Mouse (Mus musculus): ENCODE results near the gene Cdk5rap3. TPM values are rescaled to one million over a fixed set of nuclear protein-coding genes. Genes with fewer than 3 reads are reported as not detected.

The Cdk5rap3 gene
- total RNA-seq (2021), result 10 to 100 TPM; 30.0 to 39.3 TPM
- long read RNA-seq, experiment 1, transcript Cdk5rap3-201 (14 exons, 2,250 nt), result major isoform, 83 of 110 reads
- long read RNA-seq, experiment 1, partial matches to known transcripts, result 13 of 110 reads
- long read RNA-seq, experiment 1, other reads (novel, unspliced or antisense), result 14 of 110 reads
- long read RNA-seq, experiment 2, transcript Cdk5rap3-201 (14 exons, 2,250 nt), result major isoform, 71 of 92 reads
- long read RNA-seq, experiment 2, partial matches to known transcripts, result 9 of 92 reads
- long read RNA-seq, experiment 2, other reads (novel, unspliced or antisense), result 12 of 92 reads

DNA sequence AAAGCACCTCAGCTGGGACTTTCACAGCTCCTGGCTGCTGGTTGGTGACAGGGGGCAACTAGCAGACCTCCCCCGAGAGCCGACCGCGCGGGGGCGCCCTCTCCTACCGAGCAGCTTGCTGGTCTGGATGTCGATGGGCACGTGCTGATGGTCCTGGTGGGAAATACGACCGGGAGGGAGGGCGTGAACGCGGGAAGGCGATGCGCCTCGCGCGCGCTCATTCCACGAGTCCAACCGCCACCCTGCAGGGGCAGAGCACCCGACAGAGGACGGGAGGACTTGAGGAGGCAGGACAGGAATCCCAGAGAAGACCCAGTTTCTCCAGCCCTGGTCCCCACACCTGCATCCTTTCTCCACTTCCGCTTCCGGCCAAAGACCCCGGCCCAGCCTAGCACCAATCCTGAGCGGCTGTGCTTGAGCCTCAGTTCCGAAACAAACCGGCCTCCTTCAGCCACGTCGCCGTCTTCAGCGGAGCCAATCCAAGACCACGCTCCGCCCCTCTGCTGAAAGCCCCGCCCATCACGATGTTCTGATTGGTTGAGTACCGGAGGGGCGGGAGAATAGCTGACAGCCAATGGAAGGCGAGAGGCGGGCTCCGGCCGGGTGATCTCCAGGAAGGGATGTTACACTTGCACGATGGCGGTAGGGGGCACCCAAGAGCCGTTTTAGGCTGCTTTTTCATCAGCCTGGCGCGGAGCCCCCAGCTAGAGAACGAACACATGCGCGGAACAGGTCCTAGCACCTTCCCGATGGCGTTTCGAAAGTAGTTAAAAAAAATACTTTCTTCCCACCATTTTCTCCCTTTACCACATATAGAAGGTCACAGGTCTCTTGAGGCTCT, at the start of gene Cdk5rap3:
TSS of gene Cdk5rap3 (minus strand) at position 453 of the 841 bp plus-strand sequence.
- peak; percentile 99 for DNase-seq

DNA sequence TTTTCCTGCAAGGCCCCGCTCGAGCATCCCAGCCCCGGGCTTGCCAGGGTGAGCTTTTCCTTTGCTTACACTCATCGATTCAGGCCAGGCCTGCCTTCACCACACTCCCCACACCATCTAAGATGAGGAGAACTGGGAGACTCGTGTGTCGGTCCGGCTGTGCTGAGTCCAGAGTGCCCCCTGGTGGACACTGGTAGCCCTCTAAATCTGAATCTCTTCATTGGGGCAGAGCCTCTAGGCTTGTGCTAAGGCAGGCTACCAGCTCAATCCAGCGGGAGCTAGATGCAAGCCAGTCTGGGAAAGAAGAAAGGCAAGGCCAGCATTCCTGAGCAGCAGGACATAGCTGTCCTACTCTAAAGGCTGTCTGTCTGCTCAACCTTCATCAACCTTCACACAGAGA, 47.3 kb upstream of the Cdk5rap3 start:
- DNase-seq, result peak; percentile 95

DNA sequence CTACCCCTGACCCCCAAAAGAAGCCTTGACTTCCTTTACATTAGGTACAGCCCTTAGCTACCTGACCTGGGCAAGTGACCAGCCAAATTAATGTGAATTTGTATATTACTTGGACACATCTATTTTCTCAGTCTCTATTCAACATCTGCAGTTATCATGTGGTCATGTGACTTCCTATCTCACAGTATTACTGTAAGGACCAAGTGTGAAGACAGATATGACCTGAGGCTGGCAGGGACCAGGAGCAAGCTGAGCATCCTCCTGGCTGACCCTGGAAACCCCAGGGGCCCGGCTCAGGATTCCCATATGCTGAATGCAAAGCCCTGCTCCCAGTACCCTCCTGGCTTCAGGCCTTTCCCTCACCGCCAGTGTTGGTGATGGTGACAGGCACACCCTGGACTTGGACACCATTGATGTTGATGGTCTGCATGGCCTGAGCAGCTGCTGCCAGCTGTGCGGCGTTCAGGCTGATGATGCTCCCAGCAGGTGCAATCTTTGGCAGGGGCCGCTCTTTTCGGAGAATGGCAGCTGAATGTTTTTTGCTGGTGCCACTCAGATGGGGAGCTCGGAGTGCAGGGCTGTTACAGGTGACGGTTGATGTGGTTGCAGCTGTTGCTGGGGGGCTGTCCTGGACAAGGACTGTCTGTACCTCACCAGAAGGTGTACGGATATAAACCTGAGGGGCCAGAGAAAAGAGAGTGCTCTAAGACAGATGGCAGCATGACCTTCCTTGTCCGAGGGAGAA, 40.9 kb upstream of the Cdk5rap3 start:
- DNase-seq, result no peak

DNA sequence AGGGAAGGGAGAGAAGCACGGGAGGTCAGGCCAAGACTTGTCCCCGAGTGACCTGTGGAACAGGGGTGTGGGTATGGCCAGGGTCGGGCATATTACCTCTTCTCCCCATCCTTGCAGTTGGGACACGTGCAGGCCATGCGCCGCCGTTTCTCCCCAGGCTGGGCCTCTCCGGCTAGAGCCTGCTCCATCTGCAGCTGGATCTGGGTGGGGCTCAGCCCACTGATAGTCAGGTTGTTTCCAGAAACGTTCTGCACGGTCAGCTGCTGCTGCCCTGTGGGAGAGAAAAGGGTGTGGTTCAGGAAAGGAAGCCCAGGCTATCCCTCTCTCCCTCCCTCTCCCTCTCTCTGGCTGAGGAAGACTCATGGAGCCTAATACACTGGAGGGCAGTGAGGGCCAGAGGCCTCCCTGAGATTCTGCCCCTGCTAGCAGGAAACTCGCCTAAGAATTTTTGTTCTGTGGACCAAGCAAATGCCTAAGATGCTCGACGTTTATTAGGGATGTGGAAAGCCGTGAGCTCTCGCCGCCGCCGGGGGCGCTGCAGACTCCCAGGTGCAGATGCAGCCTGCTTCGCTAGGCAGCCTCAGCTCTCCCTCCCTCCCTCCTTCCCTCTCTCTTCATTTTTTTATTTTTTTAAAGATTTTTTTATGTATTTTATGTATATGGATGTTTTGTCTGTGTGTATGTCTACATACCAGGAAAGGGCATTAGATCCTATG, 39.9 kb upstream of the Cdk5rap3 start:
- DNase-seq, result peak; percentile 49

DNA sequence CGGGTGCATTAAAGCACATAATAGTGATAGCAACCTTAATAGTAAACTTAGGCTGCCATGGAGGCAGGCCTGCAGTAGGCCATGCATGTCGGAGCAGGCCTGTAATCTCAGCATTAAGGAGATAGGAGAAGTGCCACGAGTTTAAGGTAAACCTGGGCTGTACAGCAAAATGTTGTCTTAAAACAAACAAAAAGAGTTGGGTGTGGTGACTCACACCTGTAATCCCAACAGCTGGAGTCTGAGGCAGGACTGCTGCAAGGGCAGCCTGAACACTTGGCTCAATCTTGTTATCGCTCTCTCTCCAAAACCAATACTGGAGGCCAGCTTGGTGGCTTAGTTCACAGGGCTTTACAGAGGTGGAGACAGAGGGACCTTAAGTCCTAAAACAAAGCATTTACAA, 38.8 kb upstream of the Cdk5rap3 start:
- no peak for DNase-seq

DNA sequence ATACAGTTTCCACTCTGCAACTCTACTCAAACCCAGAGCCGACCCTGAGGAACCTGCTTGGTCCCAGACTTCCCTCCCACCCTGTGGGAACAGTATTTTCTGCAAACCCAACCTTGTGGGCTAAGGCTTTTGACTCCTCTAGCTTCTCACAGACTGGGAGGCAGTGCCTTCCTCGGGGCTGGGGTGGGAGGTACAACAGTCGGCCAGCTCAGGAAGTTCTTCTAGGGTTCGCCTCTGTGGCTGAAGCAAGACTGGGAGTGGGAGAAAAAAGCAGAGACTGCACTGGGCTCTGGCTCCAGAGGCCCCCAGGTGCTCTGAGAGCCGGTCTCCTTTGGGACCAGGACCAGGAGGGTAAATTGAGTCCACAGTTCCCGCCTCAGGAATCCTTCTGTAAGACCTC, 36.6 kb upstream of the Cdk5rap3 start:
- DNase-seq, result no peak

DNA sequence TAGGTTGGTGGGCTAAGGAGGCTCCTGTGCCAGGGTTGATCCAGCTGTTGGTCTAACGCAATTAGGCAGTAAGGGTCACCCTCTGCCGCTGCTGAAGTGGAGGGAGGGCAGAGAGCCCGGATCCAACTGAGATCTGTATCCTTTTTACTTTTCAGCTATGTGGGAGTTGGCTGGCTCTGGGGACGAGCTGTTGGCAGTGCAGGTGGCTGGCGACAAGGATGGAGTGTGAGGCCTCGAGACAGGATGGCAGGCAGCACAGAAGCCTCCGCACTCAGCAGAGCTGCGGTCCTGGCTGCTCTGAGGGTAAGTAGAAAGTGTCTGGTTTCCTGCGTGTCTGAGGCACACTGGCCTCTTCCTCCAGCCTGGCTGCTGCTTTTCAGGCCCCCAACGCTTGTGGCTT, 36.1 kb upstream of the Cdk5rap3 start:
- DNase-seq, result no peak

DNA sequence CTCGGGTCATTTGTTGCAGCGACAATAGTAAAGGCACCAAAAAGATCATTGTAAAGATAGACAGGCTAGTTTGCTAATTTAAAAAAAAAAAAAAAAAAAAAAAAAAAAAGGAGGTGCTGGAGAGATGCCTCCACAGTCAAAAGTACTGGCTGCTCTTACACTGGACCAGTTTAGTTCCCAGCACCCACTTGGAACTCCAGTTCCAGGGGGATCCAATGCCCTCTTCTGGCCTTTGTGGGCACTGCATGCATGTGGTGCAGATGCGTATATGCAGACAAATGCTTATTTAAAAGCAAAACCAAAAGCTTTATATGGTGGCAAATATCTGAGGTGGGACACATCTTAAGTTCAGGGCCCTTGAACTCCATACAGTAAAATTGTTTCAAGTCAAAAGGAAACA, 34.5 kb upstream of the Cdk5rap3 start:
- DNase-seq, result no peak

DNA sequence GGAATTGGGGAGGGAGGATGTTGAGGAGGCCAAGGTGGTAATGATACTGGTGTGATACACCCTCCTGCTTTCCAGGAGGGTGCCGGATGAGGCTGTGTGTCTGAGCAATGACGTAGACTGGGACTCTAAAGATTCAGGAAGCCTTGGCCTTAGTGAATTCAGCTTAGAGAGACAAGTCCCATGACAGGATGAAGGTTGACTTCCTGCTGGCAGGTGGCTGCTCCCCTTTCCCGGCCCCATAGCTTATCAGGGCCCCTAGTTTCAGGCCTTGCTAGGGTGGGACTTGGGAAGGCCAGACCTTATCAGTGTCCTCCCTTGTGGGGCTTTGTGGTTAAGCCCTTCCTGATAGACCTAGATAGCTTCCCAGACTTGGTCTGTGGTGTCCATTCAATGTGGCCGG, 31.6 kb upstream of the Cdk5rap3 start:
- no peak for DNase-seq

DNA sequence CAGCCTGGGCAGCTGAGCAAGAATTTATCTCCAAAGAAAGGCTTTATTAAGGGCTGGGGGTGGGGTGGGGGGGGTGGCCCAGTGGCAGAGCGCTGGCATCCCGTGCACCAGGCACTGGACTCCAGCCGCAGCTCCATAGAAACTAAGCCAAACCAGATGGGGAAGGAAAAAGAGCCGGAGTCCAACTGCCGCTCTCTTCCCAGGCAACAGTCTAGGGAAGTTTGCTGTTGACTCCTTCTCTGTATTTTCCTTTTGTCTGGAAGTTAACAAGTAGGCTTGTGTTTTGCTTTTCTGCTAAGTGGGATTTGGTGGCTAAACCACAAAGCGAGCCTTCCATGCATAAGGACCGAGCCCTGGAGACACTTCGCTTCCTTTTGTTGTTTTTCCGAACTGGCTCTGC, 30.2 kb upstream of the Cdk5rap3 start:
- DNase-seq, result no peak

DNA sequence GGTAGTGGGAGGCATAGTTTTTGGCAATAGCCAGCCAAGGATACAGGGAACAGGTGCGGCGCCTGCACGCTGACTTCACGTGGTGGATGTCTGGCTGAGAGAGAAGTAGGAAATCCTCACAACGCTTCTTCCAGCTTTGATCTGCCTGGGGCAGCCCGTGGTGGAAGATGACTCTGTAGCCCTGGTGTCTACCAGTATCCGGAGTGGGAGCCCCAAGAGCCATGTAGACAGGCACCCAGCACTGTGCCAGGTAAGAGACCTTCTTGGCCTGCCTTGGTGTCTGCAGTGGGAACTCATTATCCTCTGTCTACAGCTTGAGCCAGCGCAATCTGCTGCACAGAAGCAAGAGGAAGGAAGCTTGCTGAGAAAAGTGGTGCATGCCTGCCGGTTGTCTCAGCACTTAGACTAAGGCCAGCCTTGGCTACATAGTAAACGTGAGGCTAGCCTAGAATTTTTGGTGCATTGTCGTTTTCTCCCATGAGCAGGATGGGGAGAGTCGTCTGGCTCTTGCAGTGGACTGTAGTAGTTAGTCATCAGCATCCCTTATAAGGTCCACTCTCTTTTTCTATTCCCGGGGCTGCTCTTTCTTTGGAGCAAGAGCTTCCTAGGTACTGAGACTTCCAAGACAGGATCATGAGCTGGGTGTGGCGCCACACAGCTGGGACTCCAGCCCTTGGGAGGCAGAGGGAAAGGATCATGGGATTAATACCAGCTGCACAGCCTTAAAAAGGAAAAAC, 28.7 kb upstream of the Cdk5rap3 start:
- DNase-seq, result no peak

DNA sequence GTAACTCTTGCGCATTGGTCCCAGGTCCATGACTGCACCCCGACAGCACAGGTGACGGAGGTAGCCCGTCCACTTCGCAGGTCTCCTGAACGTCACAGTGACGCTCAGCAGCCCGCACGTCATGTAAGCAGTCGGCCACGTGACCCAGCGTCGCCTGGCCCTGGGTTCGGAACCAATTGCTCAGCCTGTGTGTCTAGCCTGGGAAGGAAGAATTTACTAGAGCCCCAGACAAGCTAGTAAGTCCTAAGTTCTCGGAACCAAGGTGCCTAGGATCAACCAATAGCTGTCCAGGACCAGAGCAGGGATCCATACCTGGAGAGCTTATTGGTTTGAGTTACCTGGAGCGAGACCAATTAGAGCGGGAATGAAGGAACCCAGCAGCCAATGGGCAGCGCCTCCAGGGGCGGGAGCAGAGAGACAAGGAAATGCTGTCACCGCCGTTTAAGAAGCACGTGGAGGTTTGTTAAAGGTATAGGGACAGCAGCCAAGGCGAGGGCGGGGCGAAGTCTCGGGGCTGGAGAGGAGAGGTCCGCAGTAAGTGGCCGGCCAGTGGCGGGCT, 27.5 kb upstream of the Cdk5rap3 start, which contains the start of gene Pnpo:
TSS of gene Pnpo (minus strand) at position 241 of the 559 bp plus-strand sequence.
- peak; percentile 79 for DNase-seq

DNA sequence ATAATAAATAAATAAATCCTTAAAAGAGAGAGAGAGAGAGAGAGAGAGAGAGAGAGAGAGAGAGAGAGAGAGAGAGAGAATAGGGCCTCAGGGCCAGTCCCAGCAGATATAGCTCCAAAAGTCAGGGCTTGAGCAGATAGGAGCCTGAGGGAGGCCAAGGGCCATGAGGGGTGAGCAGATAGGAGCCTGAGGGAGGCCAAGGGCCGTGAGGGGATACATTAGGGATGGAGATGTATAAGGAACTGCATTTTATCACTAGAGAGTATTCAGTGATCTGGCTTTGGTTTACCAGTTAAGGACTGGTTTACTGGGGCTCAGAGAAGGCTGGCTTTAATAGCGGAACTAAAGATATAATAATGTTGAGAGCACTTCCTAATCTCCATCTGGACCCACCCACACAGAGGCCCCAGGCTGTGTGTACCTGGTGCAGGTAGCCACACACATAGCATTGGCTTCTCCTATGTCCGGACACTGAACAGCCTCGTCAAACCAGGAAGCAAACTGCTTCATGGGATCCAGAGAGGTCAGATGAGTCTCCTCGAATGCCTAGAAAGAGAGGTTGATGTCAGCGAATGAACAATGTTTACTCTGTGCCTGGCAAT, 25.8 kb upstream of the Cdk5rap3 start:
- DNase-seq, result no peak

DNA sequence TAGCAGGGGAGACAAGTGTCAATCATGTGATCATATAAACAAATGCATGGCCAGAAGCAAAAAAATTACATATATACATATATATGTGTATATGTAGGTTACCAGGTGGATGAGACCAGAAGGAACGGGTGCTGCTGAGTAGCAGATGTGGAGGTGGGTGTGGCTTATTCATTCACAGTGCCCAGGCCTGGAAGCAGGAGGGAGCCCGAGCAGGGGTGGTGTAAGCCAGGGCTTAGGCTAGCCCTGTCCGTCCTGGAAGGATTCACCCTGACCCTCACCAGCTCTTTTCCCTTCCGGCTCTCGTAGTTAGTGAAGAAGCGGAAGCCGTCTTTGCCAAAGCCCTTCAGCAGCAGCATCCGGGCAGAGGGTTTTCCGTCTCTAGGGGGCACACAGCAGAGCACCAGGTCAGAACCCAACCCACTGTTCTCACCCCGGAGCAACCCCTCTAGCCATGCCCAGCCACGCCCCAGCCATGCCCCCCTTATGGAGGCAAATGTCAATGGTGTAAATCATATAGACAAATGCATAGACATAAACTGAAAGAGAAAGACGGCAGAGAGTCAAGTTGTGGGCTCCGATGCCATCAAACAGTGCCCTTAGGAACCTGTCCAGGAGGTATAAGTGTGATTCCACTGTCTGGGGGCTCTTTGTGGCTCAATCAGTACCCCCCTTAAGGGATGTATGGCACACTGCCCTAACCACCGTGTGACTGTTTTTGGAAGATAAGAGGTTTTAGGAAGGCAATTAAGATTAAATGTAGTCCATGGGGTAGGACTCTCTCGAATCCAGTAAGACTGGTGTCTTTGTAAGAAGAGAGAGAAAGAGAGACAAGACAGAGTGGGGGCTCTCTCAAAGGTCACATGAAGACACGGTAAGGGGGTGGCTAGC, 24.5 kb upstream of the Cdk5rap3 start:
- DNase-seq, result no peak

DNA sequence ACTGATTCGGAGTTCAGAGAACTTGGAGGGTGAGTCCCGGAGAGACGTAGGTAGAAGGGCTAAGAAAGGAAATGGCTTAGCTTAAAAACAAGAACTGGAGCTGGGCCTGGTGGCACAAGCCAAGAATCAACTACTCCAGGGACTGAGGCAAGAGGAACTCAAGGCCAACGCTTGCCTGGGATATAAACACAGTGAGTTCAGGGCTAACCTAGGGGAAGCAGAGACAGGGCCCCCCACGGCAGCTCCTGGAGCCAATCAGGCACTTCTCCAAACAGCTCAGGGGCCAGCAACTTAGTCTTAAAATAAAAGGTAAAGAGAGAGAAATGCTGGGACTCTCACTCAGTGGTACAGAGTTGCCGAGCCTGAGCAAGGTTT, 22.1 kb upstream of the Cdk5rap3 start:
- DNase-seq, result no peak

DNA sequence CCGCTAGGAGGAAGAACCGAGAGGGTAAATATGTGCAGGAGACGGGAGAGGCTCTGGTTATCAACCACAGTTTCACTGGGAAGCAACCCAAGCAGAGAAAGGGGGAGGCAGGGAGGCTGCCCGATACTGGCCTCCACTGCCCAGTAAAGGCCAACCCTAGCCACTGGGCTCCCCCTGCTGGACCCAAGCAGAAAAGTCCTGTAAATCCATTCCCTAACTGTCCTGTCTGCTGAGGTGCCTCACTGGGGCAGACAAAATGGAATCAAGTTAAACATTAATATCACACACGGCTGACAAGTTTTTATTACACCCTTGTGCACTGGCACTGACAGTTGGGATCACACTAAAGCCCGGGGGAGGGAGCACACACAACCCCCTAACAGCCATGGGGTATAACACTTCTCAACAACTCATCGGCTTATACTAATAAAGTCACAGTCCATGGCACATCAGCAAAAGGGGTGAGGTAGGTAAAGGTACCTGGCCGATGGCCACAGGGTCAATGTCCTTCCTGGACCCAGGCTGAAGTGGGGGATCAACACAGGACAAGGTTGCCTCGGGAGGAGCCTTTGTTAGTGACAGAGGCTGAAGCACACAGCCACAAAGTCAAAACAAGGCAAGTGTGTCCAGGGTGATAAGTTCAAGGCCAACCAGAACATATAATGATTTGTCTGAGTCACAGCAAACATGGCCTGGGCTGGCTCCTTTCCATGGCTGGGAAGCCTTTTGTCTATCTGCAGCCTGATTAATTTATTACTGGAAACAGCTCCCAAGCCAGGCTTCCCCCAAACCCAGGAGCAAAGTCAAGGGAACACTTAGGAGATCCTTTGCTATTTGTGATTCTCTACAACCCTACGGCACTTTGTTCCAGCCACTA, 21.5 kb upstream of the Cdk5rap3 start:
- DNase-seq, result peak; percentile 58

DNA sequence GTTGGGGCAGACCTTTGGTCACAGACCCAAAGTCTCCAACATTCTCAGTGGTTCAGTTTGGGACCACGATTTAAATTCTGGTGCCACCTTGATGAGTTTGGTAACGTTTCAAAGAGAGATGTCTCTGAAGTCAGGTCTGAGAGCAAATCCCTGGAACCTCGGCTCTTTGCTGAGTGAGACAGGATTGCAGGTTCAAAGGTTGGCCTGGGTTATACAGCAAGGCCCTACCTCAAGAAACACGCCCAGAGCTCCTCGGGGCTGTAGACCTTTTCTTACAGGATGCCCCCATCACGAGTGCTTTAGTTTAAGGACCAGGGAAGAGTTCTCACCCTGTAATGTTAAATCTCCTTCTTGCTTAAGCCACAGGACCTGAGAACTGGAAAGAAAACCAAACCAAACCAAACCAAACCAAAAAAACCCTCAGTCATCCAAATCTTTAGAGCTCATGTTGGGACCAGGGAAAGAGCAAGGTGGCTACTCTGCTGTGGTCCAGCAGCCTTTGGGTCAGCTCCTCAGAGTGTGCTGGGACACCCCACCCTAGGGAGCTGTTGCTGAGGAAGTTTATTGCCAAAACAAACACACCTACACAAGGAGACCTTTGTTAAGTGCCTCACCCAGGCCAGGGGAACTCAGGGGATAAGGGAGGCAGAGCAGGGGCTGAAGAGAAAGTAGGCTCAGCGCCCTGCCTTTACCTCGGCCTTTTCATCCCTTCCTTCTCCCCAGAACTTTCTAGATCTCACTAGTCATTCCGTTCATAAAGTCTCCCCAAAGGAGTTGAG, 19.8 kb upstream of the Cdk5rap3 start:
- DNase-seq, result no peak

DNA sequence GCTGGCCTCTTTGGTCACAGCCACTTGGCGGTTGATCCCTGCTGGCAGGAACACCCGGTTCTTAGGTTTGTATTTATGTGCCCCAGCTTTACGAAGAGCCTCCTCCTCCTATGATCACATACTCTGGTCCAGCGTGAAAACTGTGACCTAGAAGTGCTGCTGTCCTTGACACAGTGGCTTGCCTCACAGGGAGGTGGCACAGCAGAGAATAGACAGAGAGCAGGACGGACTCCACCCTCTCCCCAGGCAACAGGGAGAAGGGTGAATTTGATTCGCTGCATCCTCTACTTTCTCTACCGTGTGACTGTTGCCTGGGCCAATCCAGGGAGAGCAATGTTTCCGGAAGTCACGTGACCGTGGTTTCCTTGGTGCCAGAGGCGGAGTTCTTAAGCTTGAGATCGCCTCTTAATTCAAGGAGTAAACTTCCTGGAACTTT, 18.6 kb upstream of the Cdk5rap3 start:
- DNase-seq, result no peak
